Mouse (Mus musculus) forebrain, embryonic 12.5 days (tissue): ENCODE measurements around the gene Spata31d1b. TPM values are rescaled to one million over a fixed set of nuclear protein-coding genes. Genes with fewer than 3 reads are reported as not detected.
A peak's percentile ranks its signal among the peaks of the same experiment; 100 is the strongest.
"Not testable (repeated sequence)": the region's sequence is repeated elsewhere in the genome, so short reads cannot be mapped to it uniquely, and the experiment has no call there.

Source experiments
- ATAC-seq: fragments of 200-750 bp; cut with Nextera tagmentation; 2 replicates; pipeline ENCODE4 v1.8.0; 2017; ENCODE audit warnings: moderate TSS enrichment; ENCODE audit not compliant: low FRiP score
- H3K27ac ChIP-seq: fragments of 300-500 bp; sonication (generic); 2 replicates; pipeline ENCODE4 v1.5.1; 2016; ENCODE audit warnings: mild to moderate bottlenecking
- H3K27me3 ChIP-seq: fragments of 300-500 bp; sonication (generic); 2 replicates; pipeline ENCODE4 v1.6.1; 2016; ENCODE audit warnings: mild to moderate bottlenecking
- H3K36me3 ChIP-seq: fragments of 300-500 bp; sonication (generic); replicated peaks from 2 replicates; pipeline ENCODE4 v1.6.1; 2016; ENCODE audit warnings: mild to moderate bottlenecking
- H3K4me1 ChIP-seq: fragments of 300-500 bp; sonication (generic); 2 replicates; pipeline ENCODE4 v1.6.1; 2016
- H3K4me2 ChIP-seq: fragments of 300-500 bp; sonication (generic); 2 replicates; pipeline ENCODE4 v1.6.1; 2016; ENCODE audit warnings: mild to moderate bottlenecking, moderate library complexity
- H3K4me3 ChIP-seq: fragments of 300-500 bp; sonication (generic); replicated peaks from 2 replicates; pipeline ENCODE4 v1.5.1; 2016; ENCODE audit warnings: mild to moderate bottlenecking
- H3K9ac ChIP-seq: fragments of 300-500 bp; sonication (generic); 2 replicates; pipeline ENCODE4 v1.6.1; 2016; ENCODE audit warnings: mild to moderate bottlenecking
- H3K9me3 ChIP-seq: fragments of 300-500 bp; sonication (generic); 2 replicates; pipeline ENCODE4 v1.6.1; 2016
- WGBS: fragments of 180-500 bp; shearing (Covaris S2); methylation state at CpG from one replicate; pipeline ENCODE4 v1.1.7; 2016; 5-methylcytosine and 5-hydroxymethylcytosine counted together
- polyA plus RNA-seq: library from polyadenylated mRNA; unstranded; fragments of >200 nt; fragmentation: Nextera tagmentation; extraction: Ambion mirVana; gene quantifications from 2 replicates; pipeline ENCODE4 v1.2.1, GENCODE M21; 2016

Gene Spata31d1b
- polyA plus RNA-seq, 1 experiment from 2014 or later: not detected

DNA sequence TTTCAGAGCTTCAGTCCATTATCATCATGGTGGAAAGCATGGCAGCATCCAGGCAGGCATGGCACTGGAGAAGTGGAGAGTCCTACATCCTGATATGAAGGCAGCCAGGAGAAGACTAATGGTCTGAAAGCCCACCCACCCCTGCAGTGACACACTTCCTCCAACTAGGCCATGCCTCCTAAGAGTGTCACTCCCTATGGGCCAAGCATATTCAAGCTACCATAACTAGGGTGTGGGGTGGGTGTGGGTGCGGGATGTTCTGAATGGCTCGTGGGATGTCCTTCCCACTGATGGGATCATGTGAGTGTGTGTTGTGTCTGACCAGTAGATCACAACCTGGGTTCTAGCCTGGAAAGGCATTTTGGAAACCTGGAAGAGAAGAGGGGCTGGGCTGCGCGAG is 21.9 kb downstream of the Spata31d1b start:
- no peak overlapping the region for H3K27ac ChIP-seq
- 0 out of 2 replicates have a peak, but pooled peaks cover 4% of the 10 kb centered on the region for H3K27me3 ChIP-seq
- H3K9me3 ChIP-seq: no peaks in the 10 kb centered on the region
- H3K36me3 ChIP-seq: no peaks in the 10 kb centered on the region
- H3K4me3 ChIP-seq: no peak overlapping the region
- no peak for ATAC-seq
- no peaks in the 10 kb centered on the region for H3K4me1 ChIP-seq
- WGBS: 77% methylated on average over 4 of the region's 4 CpGs
- no peak overlapping the region for H3K9ac ChIP-seq
- H3K4me2 ChIP-seq: no peak overlapping the region

DNA sequence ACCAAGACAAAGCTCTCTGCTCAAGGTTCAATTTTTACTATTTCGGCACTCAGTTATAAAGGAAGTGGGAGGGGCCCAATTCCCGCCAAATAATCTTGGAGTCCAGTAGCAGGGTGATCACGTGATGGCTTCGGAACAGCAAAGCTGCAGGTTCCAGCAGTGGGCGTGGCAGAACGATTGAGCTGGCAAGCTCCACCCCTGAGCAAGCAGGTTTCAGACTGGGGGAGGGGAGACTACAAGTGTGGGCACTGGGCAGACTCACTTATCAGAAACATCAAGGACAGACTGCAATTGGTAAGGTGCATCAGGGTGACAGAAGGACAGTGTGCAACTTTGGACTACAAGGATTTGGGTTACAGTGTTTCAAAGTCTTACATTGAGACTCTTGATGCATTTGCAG is 22.3 kb downstream of the Spata31d1b start:
- H3K4me2 ChIP-seq, H3K9ac ChIP-seq, H3K4me1 ChIP-seq, H3K27me3 ChIP-seq, H3K27ac ChIP-seq, ATAC-seq, H3K36me3 ChIP-seq, H3K4me3 ChIP-seq, H3K9me3 ChIP-seq: not testable (repeated sequence)
- 36% methylated on average over 6 of the region's 6 CpGs for WGBS

DNA sequence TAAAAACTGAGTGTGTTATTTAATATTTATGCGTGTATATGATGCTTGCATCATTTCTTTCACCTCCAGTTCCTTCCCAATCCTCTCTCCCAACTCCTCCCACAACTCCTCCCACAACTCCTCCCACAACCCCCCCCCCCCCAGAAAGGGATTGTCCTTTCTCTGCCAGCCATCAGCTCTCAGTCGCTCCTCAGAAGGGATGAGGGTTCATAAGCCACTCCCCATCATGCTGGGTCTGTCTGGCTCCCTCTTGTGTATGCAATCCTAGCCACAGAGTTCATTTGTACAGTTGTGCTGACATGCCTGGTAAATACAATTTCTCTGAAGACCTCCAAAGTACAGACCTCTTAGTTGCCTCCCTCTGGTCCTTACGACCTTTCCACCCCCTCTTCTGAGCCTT is 23.1 kb downstream of the Spata31d1b start:
- H3K4me3 ChIP-seq: no peak overlapping the region
- no peaks in the 10 kb centered on the region for H3K27me3 ChIP-seq
- WGBS: 33% methylated on average over 3 of the region's 3 CpGs
- H3K27ac ChIP-seq: no peak overlapping the region
- no peak overlapping the region for H3K9ac ChIP-seq
- H3K9me3 ChIP-seq: no peaks in the 10 kb centered on the region
- no peak overlapping the region for H3K4me2 ChIP-seq
- H3K4me1 ChIP-seq: no peaks in the 10 kb centered on the region
- H3K36me3 ChIP-seq: no peaks in the 10 kb centered on the region
- ATAC-seq: peak; percentile 41; the same call in 1 of the 2 replicates

DNA sequence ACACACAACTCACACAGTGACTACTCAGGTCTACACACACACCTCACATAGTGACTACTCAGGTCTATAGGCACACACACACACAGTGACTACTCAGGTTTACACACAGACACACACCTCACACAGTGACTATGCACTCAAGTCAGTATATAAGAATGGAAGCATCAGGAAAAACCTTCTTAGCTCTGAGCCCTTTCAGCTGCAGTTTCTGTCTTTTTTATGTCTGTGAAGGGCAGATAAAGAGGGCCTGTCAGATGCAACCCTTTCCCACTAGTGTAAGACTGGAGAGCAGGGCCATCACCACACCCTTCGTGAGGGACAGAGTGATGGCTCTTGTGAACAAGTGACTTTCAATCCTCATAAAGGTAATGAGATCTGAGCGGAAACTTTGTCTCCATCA is 26.4 kb downstream of the Spata31d1b start:
- Histone ChIP-seq H3K9ac (no peak overlapping the region), H3K27me3 (no peaks in the 10 kb centered on the region), H3K9me3 (no peaks in the 10 kb centered on the region), H3K27ac (no peak overlapping the region), H3K4me1 (no peaks in the 10 kb centered on the region), H3K4me3 (no peak overlapping the region), H3K36me3 (no peaks in the 10 kb centered on the region), H3K4me2 (no peak overlapping the region)
- no peak for ATAC-seq
- WGBS: 89% methylated on average over 2 of the region's 2 CpGs

DNA sequence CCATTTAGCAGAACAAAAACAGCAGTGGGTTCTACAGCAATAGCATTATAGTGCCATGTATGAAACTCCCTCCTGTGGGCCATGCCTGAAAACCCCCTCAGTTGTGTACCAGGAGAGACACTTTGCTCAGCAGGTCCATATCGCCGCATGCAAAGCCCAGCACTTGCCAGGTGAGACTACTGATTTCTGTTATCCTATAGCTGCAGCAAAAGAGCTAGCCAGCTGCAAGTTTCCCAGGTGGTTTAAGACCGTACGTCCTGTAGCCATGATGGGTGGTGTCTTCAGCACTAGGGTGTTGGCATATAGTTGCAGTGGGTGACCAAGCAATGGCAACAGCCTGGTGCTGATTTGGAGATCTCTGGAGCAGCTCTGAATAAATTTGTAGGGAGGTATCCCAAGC is 27.3 kb downstream of the Spata31d1b start:
- no peak for ATAC-seq
- H3K27ac ChIP-seq: no peak overlapping the region
- no peak overlapping the region for H3K4me2 ChIP-seq
- H3K9ac ChIP-seq: no peak overlapping the region
- WGBS: 89% methylated on average over 4 of the region's 4 CpGs
- H3K9me3 ChIP-seq: no peaks in the 10 kb centered on the region
- no peak overlapping the region for H3K4me3 ChIP-seq
- no peaks in the 10 kb centered on the region for H3K4me1 ChIP-seq
- no peaks in the 10 kb centered on the region for H3K27me3 ChIP-seq
- no peaks in the 10 kb centered on the region for H3K36me3 ChIP-seq

DNA sequence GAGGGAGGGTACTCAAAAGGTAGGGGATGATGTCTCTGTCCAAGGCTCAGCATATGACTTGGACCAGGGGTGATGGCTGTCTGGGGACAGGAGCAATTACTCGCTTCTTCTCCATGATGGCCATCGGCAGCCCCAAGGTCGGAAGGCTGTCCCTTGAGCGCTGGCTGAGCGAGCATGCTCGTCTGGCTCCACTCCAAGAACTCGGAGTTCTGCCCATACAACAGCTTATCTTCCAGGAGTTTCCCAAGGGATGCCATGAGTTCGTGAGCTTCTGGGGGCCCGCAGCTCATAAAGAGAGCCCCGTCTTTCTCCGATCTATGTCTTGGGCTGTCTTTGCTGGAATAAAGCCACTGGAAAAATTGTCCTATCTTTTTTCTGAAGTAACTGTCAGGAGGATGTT is 29.0 kb downstream of the Spata31d1b start:
- 95% methylated on average over 11 of the region's 11 CpGs for WGBS

DNA sequence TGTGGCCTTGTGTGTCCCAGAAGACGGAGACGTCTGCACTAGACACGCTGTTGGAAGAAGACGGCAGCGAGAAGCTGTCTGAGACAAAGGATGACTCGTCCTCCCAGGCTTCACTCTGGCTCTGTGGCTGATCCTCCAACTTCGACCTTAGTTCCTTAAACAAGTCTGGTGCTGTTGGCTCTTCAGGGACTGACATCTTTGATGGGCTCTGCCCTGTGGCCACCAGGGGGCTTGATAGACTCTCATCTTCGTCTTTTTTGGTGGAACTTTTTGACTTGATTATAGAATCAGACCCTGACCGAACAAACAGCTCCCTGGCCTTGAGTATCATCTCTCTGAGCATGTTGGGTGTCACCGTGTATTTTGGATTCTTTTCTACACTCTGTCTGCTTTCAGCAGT is 29.6 kb downstream of the Spata31d1b start:
- Histone ChIP-seq H3K4me3 (no peak overlapping the region), H3K27ac (no peak overlapping the region), H3K4me1 (no peaks in the 10 kb centered on the region), H3K9ac (no peak overlapping the region), H3K36me3 (no peaks in the 10 kb centered on the region), H3K9me3 (no peaks in the 10 kb centered on the region), H3K4me2 (no peak overlapping the region), H3K27me3 (no peaks in the 10 kb centered on the region)
- WGBS: 82% methylated on average over 10 of the region's 10 CpGs
- no peak for ATAC-seq

More for the DNA sequence above, 29.0 kb downstream of the Spata31d1b start:
- no peaks in the 10 kb centered on the region for H3K9me3 ChIP-seq
- no peaks in the 10 kb centered on the region for H3K36me3 ChIP-seq
- H3K4me3 ChIP-seq: no peak overlapping the region
- H3K9ac ChIP-seq: no peak overlapping the region
- no peaks in the 10 kb centered on the region for H3K27me3 ChIP-seq
- no peak overlapping the region for H3K4me2 ChIP-seq
- H3K27ac ChIP-seq: no peak overlapping the region
- no peak for ATAC-seq
- no peaks in the 10 kb centered on the region for H3K4me1 ChIP-seq

DNA sequence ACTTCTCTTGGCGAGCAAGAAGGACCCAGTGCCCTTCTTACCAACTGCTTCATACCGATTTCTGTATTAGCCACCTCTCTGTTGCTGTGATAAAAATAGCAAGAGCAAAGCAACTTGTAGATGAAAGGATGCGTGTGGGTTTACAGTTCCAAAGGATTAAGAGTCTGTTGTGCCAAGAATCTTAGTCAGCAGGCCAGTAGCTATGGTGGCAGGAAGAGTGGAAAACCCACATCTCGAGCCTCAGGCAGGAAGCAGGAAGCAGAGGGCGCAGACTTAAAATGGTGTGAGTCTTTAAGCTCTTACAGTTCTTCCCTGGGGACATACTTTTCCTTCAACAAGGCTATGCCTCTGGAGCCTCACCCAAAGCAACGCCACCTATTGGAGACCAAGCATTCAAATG is 33.4 kb downstream of the Spata31d1b start:
- 87% methylated on average over 6 of the region's 6 CpGs for WGBS
- no peaks in the 10 kb centered on the region for H3K27me3 ChIP-seq
- H3K4me3 ChIP-seq: no peak overlapping the region
- no peaks in the 10 kb centered on the region for H3K36me3 ChIP-seq
- H3K9me3 ChIP-seq: no peaks in the 10 kb centered on the region
- no peak overlapping the region for H3K9ac ChIP-seq
- no peak overlapping the region for H3K4me2 ChIP-seq
- H3K27ac ChIP-seq: no peak overlapping the region
- no peaks in the 10 kb centered on the region for H3K4me1 ChIP-seq
- no peak for ATAC-seq

DNA sequence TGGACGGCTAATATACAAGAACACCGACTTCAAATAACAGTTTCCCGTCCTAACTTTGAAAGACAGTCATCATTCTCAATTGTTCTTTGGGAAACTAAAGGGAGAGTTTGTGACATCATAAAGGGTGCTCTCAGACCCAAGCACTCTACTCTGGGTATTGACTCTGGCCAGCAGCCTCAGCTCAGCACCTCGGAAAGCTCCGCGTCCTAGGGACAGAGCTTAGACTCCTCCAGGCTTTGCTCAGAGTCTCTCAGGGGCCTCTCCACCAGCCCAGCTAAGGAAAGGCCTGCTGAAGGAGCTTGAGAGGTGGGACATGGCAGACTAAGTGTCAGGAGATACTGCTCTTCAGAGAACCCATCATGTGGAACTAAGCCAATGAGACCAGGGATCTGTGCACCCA is 34.1 kb downstream of the Spata31d1b start:
- H3K9me3 ChIP-seq: no peaks in the 10 kb centered on the region
- H3K4me3 ChIP-seq: no peak overlapping the region
- H3K27ac ChIP-seq: no peak overlapping the region
- ATAC-seq: no peak
- 70% methylated on average over 6 of the region's 6 CpGs for WGBS
- no peaks in the 10 kb centered on the region for H3K36me3 ChIP-seq
- H3K4me1 ChIP-seq: no peaks in the 10 kb centered on the region
- H3K4me2 ChIP-seq: no peak overlapping the region
- no peak overlapping the region for H3K9ac ChIP-seq
- H3K27me3 ChIP-seq: no peaks in the 10 kb centered on the region

DNA sequence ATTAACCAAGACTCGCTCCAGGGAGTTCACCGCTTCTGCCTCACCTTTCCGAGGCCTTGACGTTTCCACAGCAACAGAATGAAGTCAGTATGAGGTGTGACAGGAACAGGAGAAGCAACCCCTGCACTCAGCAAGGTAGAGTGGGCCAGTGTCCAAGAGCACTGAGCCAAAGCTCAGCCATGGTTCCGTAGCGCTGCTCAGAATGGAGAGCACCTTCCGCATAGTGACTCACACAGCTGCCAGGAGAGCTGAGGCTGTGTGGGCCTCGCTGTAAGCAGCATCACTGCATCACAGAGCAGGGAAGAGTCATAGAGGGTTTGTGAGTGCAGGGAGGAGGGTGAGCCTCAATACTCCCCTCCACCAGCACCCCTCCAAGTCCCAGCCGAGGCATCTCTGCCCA is 34.6 kb downstream of the Spata31d1b start, which contains the start of gene 1700014D04Rik:
Gene 1700014D04Rik, minus strand, starts transcription at position 42 of the 400 bp plus-strand sequence.
- Histone ChIP-seq H3K4me3 (no peak within 1 kb of the TSS), H3K27me3 (no peaks in the 10 kb centered on the region), H3K4me2 (no peak within 1 kb of the TSS), H3K27ac (no peak within 1 kb of the TSS), H3K36me3 (no peaks in the 10 kb centered on the region), H3K9ac (no peak within 1 kb of the TSS), H3K4me1 (no peaks in the 10 kb centered on the region), H3K9me3 (no peaks in the 10 kb centered on the region)
- 82% methylated on average over 9 of the region's 9 CpGs for WGBS
- no peak for ATAC-seq

DNA sequence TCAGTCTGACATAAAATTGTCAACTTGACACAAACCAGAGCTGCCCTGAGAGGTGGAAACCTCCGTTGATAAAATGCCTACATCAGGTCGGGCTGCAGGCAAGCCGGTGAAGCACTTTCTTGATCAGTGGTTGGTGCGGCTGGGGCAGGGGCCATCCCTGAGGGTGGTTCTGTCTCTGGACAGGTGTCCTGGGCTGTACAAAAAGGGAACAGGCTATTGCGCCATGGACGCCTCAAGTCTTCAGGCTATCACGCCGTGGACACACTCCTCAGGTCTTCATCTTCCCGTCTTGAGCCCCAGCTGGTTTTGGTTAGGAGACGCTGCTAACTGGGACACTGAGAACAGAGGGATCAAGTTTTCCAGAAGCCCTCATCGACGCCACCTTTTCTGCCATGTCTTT is 38.2 kb downstream of the Spata31d1b start:
- no peak overlapping the region for H3K27ac ChIP-seq
- ATAC-seq: no peak
- H3K4me2 ChIP-seq: no peak overlapping the region
- H3K27me3 ChIP-seq: no peaks in the 10 kb centered on the region
- 75% methylated on average over 12 of the region's 12 CpGs for WGBS
- no peak overlapping the region for H3K4me3 ChIP-seq
- peaks cover 14% of the 10 kb centered on the region for H3K36me3 ChIP-seq
- H3K9ac ChIP-seq: no peak overlapping the region
- no peaks in the 10 kb centered on the region for H3K4me1 ChIP-seq
- no peaks in the 10 kb centered on the region for H3K9me3 ChIP-seq

DNA sequence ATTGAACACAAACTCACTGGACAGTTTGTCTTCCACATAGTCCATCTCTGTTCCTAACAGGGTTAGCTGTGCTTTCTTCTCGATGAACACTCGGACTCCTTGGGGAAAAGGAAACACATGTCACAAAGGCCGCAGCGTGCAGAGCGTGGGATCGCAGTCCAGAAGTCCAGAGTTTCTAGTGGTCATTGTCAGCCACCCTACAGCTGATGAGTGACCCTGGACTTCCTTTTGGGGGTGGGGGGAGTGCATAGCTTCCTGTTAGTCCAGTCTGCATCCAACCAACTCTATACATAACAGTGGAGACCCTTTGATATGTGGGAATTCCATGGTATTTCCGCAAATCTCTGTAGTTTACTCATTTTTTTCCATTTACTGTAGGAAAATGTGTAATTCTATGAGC is 44.8 kb downstream of the Spata31d1b start:
- no peaks in the 10 kb centered on the region for H3K27me3 ChIP-seq
- no peak for ATAC-seq
- 93% methylated on average over 7 of the region's 7 CpGs for WGBS
- no peak overlapping the region for H3K9ac ChIP-seq
- no peaks in the 10 kb centered on the region for H3K4me1 ChIP-seq
- no peak overlapping the region for H3K4me2 ChIP-seq
- H3K4me3 ChIP-seq: no peak overlapping the region
- peaks cover 68% of the 10 kb centered on the region for H3K36me3 ChIP-seq
- H3K27ac ChIP-seq: no peak overlapping the region
- no peaks in the 10 kb centered on the region for H3K9me3 ChIP-seq

DNA sequence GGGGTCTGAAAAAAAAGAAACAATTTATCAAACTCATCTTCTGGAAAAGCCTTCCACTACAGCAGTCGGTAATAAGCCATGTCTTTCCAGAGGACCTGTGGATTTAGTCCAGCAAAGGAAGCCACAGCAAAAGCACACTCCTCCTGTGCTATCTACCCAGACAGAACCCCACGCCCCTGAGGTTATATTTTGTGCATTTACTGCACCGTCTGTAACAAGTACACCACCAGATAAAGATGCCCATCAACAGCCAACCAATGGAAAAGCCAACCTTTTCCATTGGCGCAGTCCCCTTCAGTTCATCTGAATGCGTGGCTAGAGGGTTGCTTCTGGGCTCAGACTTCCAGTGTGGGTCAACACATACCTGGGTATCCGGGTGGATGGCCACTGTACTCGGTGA is 50.7 kb downstream of the Spata31d1b start:
- ATAC-seq: no peak
- Histone ChIP-seq H3K4me1 (peaks cover 24% of the 10 kb centered on the region), H3K9me3 (no peaks in the 10 kb centered on the region), H3K27ac (no peak overlapping the region), H3K4me3 (no peak overlapping the region), H3K4me2 (no peak overlapping the region), H3K36me3 (peaks cover 47% of the 10 kb centered on the region), H3K9ac (no peak overlapping the region), H3K27me3 (no peaks in the 10 kb centered on the region)
- 91% methylated on average over 7 of the region's 7 CpGs for WGBS
